Mouse (Mus musculus): Measurements from ENCODE around the gene Reln. TPM values are rescaled to one million over a fixed set of nuclear protein-coding genes. Genes with fewer than 3 reads are reported as not detected.

The Reln gene
- polyA plus RNA-seq, 1 experiment from 2014 or later = 23.9 TPM

DNA sequence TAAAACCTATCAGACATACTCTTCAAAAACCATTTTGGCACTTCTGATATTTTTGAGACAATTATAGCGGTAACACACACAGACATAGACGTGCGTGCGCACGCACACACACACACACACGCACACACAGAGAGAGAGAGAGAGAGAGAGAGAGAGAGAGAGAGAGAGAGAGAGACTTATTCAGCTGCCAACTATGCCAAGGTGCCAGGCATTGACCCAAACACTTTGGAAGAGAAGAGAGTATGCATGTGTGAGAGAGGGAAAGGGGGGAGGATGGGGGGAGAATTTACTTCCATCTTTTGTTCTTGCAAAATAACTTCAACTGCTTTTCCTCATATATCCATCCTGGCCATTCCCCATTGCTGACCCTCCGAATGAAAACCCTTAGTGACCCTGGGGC lies 28.0 kb downstream of the Reln start:
- Histone ChIP-seq H3K36me3 (ENCODE audit: control insufficient read depth, insufficient read depth) (no peaks in the 10 kb centered on the region), H3K9me3 (replicated peaks; ENCODE audit: control insufficient read depth, low read length) (no peaks in the 10 kb centered on the region), H3K27me3 (ENCODE audit: control insufficient read depth, insufficient read depth, low read depth, low read length) (no peaks in the 10 kb centered on the region), H3K4me3 (ENCODE audit: low read depth, low read length) (no peak overlapping the region), H3K27ac (ENCODE audit: low read length) (no peak overlapping the region), H3K4me2 (ENCODE audit: low read depth, low read length) (no peak overlapping the region), H3K4me1 (ENCODE audit: control insufficient read depth, low read depth, low read length) (no peaks in the 10 kb centered on the region; the same call in none of the 2 replicates), H3K9ac (ENCODE audit: low read depth, low read length) (no peak overlapping the region)
- WGBS (ENCODE audit: insufficient replicate concordance) = 83% methylated on average over 7 of the region's 7 CpGs
- no peak for ATAC-seq (ENCODE audit: low read depth)

DNA sequence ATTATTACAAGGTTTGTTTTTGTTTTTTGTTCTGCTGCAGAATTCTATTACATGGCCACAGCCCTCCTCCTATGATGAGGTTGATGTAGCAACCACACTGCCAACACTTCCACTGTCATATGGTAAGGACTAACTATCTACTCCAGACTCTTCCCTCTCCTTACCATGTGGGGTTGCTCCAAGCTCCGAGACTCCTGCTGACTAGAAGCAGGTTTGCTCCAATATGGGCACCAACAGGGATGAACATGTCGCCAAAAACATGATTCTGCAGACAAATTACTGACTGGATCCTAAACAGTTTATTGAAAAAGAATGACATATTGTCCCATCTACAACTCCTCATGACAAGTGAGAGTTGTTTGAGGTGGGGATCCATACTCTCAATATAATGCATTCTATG lies 28.5 kb downstream of the Reln start:
- no peak for ATAC-seq (ENCODE audit: low read depth)
- Histone ChIP-seq H3K27ac (ENCODE audit: low read length) (no peak overlapping the region), H3K4me2 (ENCODE audit: low read depth, low read length) (no peak overlapping the region), H3K9me3 (replicated peaks; ENCODE audit: control insufficient read depth, low read length) (no peaks in the 10 kb centered on the region), H3K4me1 (ENCODE audit: control insufficient read depth, low read depth, low read length) (no peaks in the 10 kb centered on the region; the same call in none of the 2 replicates), H3K4me3 (ENCODE audit: low read depth, low read length) (no peak overlapping the region), H3K9ac (ENCODE audit: low read depth, low read length) (no peak overlapping the region), H3K27me3 (ENCODE audit: control insufficient read depth, insufficient read depth, low read depth, low read length) (no peaks in the 10 kb centered on the region), H3K36me3 (ENCODE audit: control insufficient read depth, insufficient read depth) (no peaks in the 10 kb centered on the region)
- 58% methylated on average over 2 of the region's 2 CpGs for WGBS (ENCODE audit: insufficient replicate concordance)

DNA sequence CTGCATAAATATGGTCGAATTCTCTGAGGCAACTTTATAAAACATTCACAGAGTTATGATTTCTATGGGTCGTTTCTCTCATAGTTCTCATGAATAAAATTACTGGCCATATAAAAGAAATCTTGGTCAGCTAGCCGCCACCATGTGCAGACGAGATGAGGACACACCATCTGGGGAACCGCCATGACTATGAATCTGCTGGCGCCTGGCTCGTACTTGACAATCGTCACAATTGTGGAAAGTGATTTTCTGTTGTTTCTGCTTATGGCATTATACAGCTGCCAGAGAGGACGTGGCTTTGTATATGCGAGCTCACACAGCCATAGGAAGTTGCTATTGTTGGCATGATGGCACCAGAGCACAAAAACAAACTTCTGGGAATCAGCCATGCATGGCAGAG lies 31.5 kb downstream of the Reln start:
- Histone ChIP-seq H3K4me2 (ENCODE audit: low read depth, low read length) (no peak overlapping the region), H3K27me3 (ENCODE audit: control insufficient read depth, insufficient read depth, low read depth, low read length) (no peaks in the 10 kb centered on the region), H3K9ac (ENCODE audit: low read depth, low read length) (no peak overlapping the region), H3K4me3 (ENCODE audit: low read depth, low read length) (no peak overlapping the region), H3K9me3 (replicated peaks; ENCODE audit: control insufficient read depth, low read length) (no peaks in the 10 kb centered on the region), H3K36me3 (ENCODE audit: control insufficient read depth, insufficient read depth) (no peaks in the 10 kb centered on the region), H3K4me1 (ENCODE audit: control insufficient read depth, low read depth, low read length) (no peaks in the 10 kb centered on the region; the same call in none of the 2 replicates), H3K27ac (ENCODE audit: low read length) (no peak overlapping the region)
- no peak for ATAC-seq (ENCODE audit: low read depth)
- WGBS (ENCODE audit: insufficient replicate concordance) = 64% methylated on average over 10 of the region's 10 CpGs

- WGBS (ENCODE audit: insufficient replicate concordance) = 60% methylated on average over 4 of the region's 4 CpGs
- Histone ChIP-seq H3K4me3 (ENCODE audit: low read depth, low read length) (no peak overlapping the region), H3K9ac (ENCODE audit: low read depth, low read length) (no peak overlapping the region), H3K27ac (ENCODE audit: low read length) (no peak overlapping the region), H3K9me3 (replicated peaks; ENCODE audit: control insufficient read depth, low read length) (no peaks in the 10 kb centered on the region), H3K4me1 (ENCODE audit: control insufficient read depth, low read depth, low read length) (no peaks in the 10 kb centered on the region), H3K36me3 (ENCODE audit: control insufficient read depth, insufficient read depth) (no peaks in the 10 kb centered on the region), H3K27me3 (ENCODE audit: control insufficient read depth, insufficient read depth, low read depth, low read length) (no peaks in the 10 kb centered on the region), H3K4me2 (ENCODE audit: low read depth, low read length) (no peak overlapping the region)
- no peak for ATAC-seq (ENCODE audit: low read depth)
Measured at GRCm38 (mm10) chr5:22311046-22311445, 33.5 kb downstream of the Reln start.

- no peaks in the 10 kb centered on the region for H3K36me3 ChIP-seq (ENCODE audit: control insufficient read depth, insufficient read depth)
- H3K9ac ChIP-seq (ENCODE audit: low read depth, low read length) = no peak overlapping the region
- H3K9me3 ChIP-seq (replicated peaks; ENCODE audit: control insufficient read depth, low read length) = no peaks in the 10 kb centered on the region
- H3K27ac ChIP-seq (ENCODE audit: low read length) = no peak overlapping the region
- no peaks in the 10 kb centered on the region for H3K27me3 ChIP-seq (ENCODE audit: control insufficient read depth, insufficient read depth, low read depth, low read length)
- H3K4me3 ChIP-seq (ENCODE audit: low read depth, low read length) = no peak overlapping the region
- no peak overlapping the region for H3K4me2 ChIP-seq (ENCODE audit: low read depth, low read length)
- no peaks in the 10 kb centered on the region for H3K4me1 ChIP-seq (ENCODE audit: control insufficient read depth, low read depth, low read length)
- no peak for ATAC-seq (ENCODE audit: low read depth)
- 41% methylated on average over 2 of the region's 2 CpGs for WGBS (ENCODE audit: insufficient replicate concordance)
Measured at GRCm38 (mm10) chr5:22309001-22309400, 35.5 kb downstream of the Reln start.

DNA sequence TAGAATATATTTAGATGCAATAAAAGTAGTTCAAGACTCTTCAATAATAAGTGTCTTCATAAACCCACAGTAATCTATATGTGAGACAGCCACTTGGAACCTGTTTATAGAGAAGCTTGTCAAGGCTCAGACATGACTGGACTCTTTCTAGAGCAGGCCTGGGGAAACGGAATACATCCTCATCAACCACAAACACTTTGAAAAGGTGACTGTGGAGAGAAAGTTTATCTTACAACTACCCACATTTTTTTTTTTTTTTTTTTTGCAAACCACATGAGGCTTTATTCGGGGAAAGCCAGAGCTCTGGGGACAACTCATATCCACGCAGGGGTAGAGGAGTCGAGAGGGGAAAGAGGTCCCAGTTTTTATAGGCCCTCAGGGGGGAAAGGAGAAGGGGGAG lies 36.6 kb downstream of the Reln start:
- Histone ChIP-seq H3K36me3 (ENCODE audit: control insufficient read depth, insufficient read depth) (no peaks in the 10 kb centered on the region), H3K4me2 (ENCODE audit: low read depth, low read length) (no peak overlapping the region), H3K27ac (ENCODE audit: low read length) (no peak overlapping the region), H3K27me3 (ENCODE audit: control insufficient read depth, insufficient read depth, low read depth, low read length) (no peaks in the 10 kb centered on the region), H3K4me1 (ENCODE audit: control insufficient read depth, low read depth, low read length) (no peaks in the 10 kb centered on the region), H3K9me3 (replicated peaks; ENCODE audit: control insufficient read depth, low read length) (no peaks in the 10 kb centered on the region), H3K9ac (ENCODE audit: low read depth, low read length) (no peak overlapping the region), H3K4me3 (ENCODE audit: low read depth, low read length) (no peak overlapping the region)
- WGBS (ENCODE audit: insufficient replicate concordance) = 42% methylated on average over 4 of the region's 4 CpGs
- no peak for ATAC-seq (ENCODE audit: low read depth)

- Histone ChIP-seq H3K9ac (ENCODE audit: low read depth, low read length) (no peak overlapping the region), H3K4me2 (ENCODE audit: low read depth, low read length) (no peak overlapping the region), H3K9me3 (replicated peaks; ENCODE audit: control insufficient read depth, low read length) (no peaks in the 10 kb centered on the region), H3K4me3 (ENCODE audit: low read depth, low read length) (no peak overlapping the region), H3K27me3 (ENCODE audit: control insufficient read depth, insufficient read depth, low read depth, low read length) (no peaks in the 10 kb centered on the region), H3K27ac (ENCODE audit: low read length) (no peak overlapping the region), H3K4me1 (ENCODE audit: control insufficient read depth, low read depth, low read length) (no peaks in the 10 kb centered on the region), H3K36me3 (ENCODE audit: control insufficient read depth, insufficient read depth) (no peaks in the 10 kb centered on the region)
- ATAC-seq (ENCODE audit: low read depth) = no peak
- 56% methylated on average over 3 of the region's 3 CpGs for WGBS (ENCODE audit: insufficient replicate concordance)
Measured at GRCm38 (mm10) chr5:22307072-22307471, 37.4 kb downstream of the Reln start.

- H3K27ac ChIP-seq (ENCODE audit: low read length) = no peak overlapping the region
- no peaks in the 10 kb centered on the region for H3K27me3 ChIP-seq (ENCODE audit: control insufficient read depth, insufficient read depth, low read depth, low read length)
- no peak overlapping the region for H3K9ac ChIP-seq (ENCODE audit: low read depth, low read length)
- no peak overlapping the region for H3K4me2 ChIP-seq (ENCODE audit: low read depth, low read length)
- H3K4me1 ChIP-seq (ENCODE audit: control insufficient read depth, low read depth, low read length) = no peaks in the 10 kb centered on the region
- no peaks in the 10 kb centered on the region for H3K9me3 ChIP-seq (replicated peaks; ENCODE audit: control insufficient read depth, low read length)
- no peak for ATAC-seq (ENCODE audit: low read depth)
- H3K4me3 ChIP-seq (ENCODE audit: low read depth, low read length) = no peak overlapping the region
- WGBS (ENCODE audit: insufficient replicate concordance) = 62% methylated on average over 1 of the region's 1 CpGs
- H3K36me3 ChIP-seq (ENCODE audit: control insufficient read depth, insufficient read depth) = no peaks in the 10 kb centered on the region
Measured at GRCm38 (mm10) chr5:22303709-22304108, 40.8 kb downstream of the Reln start.

DNA sequence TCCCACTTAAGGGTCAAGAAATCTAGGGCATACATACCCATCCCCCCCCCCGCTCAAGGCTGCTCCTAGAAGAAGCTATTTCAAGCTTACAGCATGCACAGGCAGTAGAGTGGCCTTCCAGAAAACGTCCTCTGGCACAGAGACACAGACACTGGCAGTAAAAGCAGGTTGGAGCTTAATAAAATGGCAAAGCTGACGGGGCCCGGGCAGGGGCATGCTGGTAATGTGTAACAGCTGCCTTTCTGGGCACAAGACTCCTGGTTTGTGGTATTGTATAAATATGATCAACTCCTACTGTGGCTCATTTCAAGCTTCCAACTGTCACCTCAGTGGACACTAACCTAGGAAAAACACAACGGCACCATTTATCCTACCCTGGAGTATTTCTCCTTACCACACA lies 42.2 kb downstream of the Reln start:
- Histone ChIP-seq H3K27me3 (ENCODE audit: control insufficient read depth, insufficient read depth, low read depth, low read length) (no peaks in the 10 kb centered on the region), H3K4me2 (ENCODE audit: low read depth, low read length) (no peak overlapping the region), H3K36me3 (ENCODE audit: control insufficient read depth, insufficient read depth) (no peaks in the 10 kb centered on the region), H3K9ac (ENCODE audit: low read depth, low read length) (no peak overlapping the region), H3K4me1 (ENCODE audit: control insufficient read depth, low read depth, low read length) (no peaks in the 10 kb centered on the region), H3K27ac (ENCODE audit: low read length) (no peak overlapping the region), H3K4me3 (ENCODE audit: low read depth, low read length) (no peak overlapping the region), H3K9me3 (replicated peaks; ENCODE audit: control insufficient read depth, low read length) (no peaks in the 10 kb centered on the region)
- WGBS (ENCODE audit: insufficient replicate concordance) = 54% methylated on average over 5 of the region's 5 CpGs
- ATAC-seq (ENCODE audit: low read depth) = no peak

- H3K9ac ChIP-seq (ENCODE audit: low read depth, low read length) = no peak overlapping the region
- 72% methylated on average over 5 of the region's 5 CpGs for WGBS (ENCODE audit: insufficient replicate concordance)
- no peaks in the 10 kb centered on the region for H3K9me3 ChIP-seq (replicated peaks; ENCODE audit: control insufficient read depth, low read length)
- no peaks in the 10 kb centered on the region for H3K27me3 ChIP-seq (ENCODE audit: control insufficient read depth, insufficient read depth, low read depth, low read length)
- H3K36me3 ChIP-seq (ENCODE audit: control insufficient read depth, insufficient read depth) = no peaks in the 10 kb centered on the region
- no peak overlapping the region for H3K27ac ChIP-seq (ENCODE audit: low read length)
- H3K4me2 ChIP-seq (ENCODE audit: low read depth, low read length) = no peak overlapping the region
- no peak for ATAC-seq (ENCODE audit: low read depth)
- no peak overlapping the region for H3K4me3 ChIP-seq (ENCODE audit: low read depth, low read length)
- H3K4me1 ChIP-seq (ENCODE audit: control insufficient read depth, low read depth, low read length) = no peaks in the 10 kb centered on the region
Measured at GRCm38 (mm10) chr5:22300788-22301187, 43.7 kb downstream of the Reln start.

All from liver, embryonic 16.5 days (tissue).